Mouse (Mus musculus): ENCODE data around the gene H2afy2.

H2afy2 gene

GRCm38 (mm10) chr10:61783621-61784251 is at the start of gene H2afy2:
Gene H2afy2, minus strand, starts transcription at chr10:61784147.
- peak; percentile 72 for DNase-seq (ENCODE audit: low spot score)

GRCm38 (mm10) chr10:61832713-61833112 is 48.8 kb upstream of the H2afy2 start:
- peak; percentile 73 for DNase-seq (ENCODE audit: low spot score)

- no peak for DNase-seq (ENCODE audit: low spot score)
Observed at GRCm38 (mm10) chr10:61831741-61832140, 47.8 kb upstream of the H2afy2 start.

- no peak for DNase-seq (ENCODE audit: low spot score)
Observed at GRCm38 (mm10) chr10:61831251-61831650, 47.3 kb upstream of the H2afy2 start.

GRCm38 (mm10) chr10:61830817-61831216 is 46.9 kb upstream of the H2afy2 start:
- no peak for DNase-seq (ENCODE audit: low spot score)

- no peak for DNase-seq (ENCODE audit: low spot score)
Observed at GRCm38 (mm10) chr10:61829046-61829445, 45.1 kb upstream of the H2afy2 start.

- no peak for DNase-seq (ENCODE audit: low spot score)
Observed at GRCm38 (mm10) chr10:61827950-61828936, 44.3 kb upstream of the H2afy2 start.

- DNase-seq (ENCODE audit: low spot score), result peak; percentile 55
Observed at GRCm38 (mm10) chr10:61826753-61827435, 42.9 kb upstream of the H2afy2 start.

- no peak for DNase-seq (ENCODE audit: low spot score)
Observed at GRCm38 (mm10) chr10:61825979-61826752, 42.2 kb upstream of the H2afy2 start.

- no peak for DNase-seq (ENCODE audit: low spot score)
Observed at GRCm38 (mm10) chr10:61825536-61825935, 41.6 kb upstream of the H2afy2 start.

- no peak for DNase-seq (ENCODE audit: low spot score)
Observed at GRCm38 (mm10) chr10:61823731-61824115, 39.8 kb upstream of the H2afy2 start.

GRCm38 (mm10) chr10:61822968-61823730 is 39.2 kb upstream of the H2afy2 start:
- no peak for DNase-seq (ENCODE audit: low spot score)

GRCm38 (mm10) chr10:61820050-61820449 is 36.1 kb upstream of the H2afy2 start:
- DNase-seq (ENCODE audit: low spot score), result no peak

GRCm38 (mm10) chr10:61811987-61812386 is 28.0 kb upstream of the H2afy2 start:
- no peak for DNase-seq (ENCODE audit: low spot score)

GRCm38 (mm10) chr10:61798133-61798576 is 14.2 kb upstream of the H2afy2 start:
- DNase-seq (ENCODE audit: low spot score), result no peak

- DNase-seq (ENCODE audit: low spot score), result no peak
Observed at GRCm38 (mm10) chr10:61795458-61795857, 11.5 kb upstream of the H2afy2 start.

- DNase-seq (ENCODE audit: low spot score), result no peak
Observed at GRCm38 (mm10) chr10:61794971-61795370, 11.0 kb upstream of the H2afy2 start.

GRCm38 (mm10) chr10:61793015-61793414 is 9.1 kb upstream of the H2afy2 start:
- DNase-seq (ENCODE audit: low spot score), result no peak

- peak; percentile 52 for DNase-seq (ENCODE audit: low spot score)
Observed at GRCm38 (mm10) chr10:61788499-61788898, 4.6 kb upstream of the H2afy2 start.

- no peak for DNase-seq (ENCODE audit: low spot score)
Observed at GRCm38 (mm10) chr10:61787541-61788313, 3.8 kb upstream of the H2afy2 start.

All from testis, postnatal 10 days (tissue).